Mouse (Mus musculus): ENCODE results near the gene Gm13889. TPM values are rescaled to one million over a fixed set of nuclear protein-coding genes. Genes with fewer than 3 reads are reported as not detected.

Gene Gm13889
- not detected for polyA plus RNA-seq (2014; fragmentation: Illumina TruSeq; extraction: RNeasy Lipid Tissue Mini Kit (QIAGEN cat#74804))

DNA sequence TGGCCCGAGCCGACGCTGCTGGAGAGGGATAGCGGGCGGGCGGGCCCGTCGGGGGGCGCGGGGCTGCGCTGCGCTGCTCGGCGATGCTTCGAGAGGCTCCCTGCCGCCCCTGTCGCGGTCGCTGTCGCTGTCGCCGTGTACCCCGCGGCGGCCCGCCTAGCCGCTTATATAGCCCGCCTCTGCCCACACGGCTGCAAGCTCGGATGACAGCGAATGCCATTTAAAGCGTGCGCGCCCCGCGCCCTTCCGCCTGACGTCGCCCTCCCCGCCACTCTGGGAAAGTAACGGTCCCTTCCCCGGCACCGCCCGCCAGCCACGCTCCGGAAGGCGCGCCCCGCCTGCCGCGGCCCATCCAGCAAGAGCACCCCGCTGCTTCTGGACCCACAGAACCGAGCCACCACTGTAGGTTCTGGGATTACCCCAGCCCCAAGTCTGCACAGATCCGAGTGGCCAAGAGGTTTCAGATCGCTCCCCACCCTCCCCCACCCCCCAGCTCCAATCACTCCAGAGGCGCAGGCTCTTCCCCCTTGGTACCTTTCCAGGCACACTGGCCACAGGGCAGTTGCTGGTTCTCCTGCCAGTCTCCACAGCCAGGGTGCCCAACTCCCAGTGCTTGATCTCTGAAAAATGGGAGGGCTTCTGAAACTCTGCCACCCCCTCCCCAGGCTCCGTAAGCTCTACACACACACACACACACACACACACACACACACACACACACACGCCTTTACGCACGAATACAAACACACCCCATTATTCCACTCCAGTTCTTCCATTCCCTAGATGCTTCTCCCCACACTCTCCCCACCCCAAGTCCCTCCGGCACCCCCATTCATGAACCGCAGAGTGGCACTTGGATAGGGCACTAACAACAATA, at the start of gene Gm13889:
TSS of gene Gm13889 (minus strand) at position 294 of the 877 bp plus-strand sequence.

DNA sequence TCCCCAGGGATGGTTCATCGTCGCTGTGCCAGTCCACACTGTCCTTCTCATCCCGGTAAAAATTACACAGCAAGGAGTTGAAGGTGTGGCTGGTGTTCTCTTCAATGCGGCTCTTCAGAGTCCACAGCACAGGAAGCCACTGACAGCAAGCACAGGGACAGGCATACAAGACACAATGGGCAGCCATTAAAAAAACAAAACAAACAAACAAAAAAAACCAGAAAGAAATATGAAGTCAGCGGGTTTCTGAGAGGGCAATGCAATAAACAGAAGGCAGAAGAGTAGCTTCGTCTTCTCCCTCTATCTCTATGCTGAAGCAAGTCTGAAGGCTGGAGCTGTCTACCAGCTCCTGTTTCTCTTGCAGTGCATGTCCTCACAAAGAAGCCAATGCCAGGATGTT, 39.3 kb upstream of the Gm13889 start, which contains the start of gene Gm27027:
TSS of gene Gm27027 (minus strand) at position 101 of the 400 bp plus-strand sequence.

Other genes starting within 250 kb of the Gm13889 start
- gene Ext2, start 134.6 kb downstream of the Gm13889 start, polyA plus RNA-seq (2014; fragmentation: Illumina TruSeq; extraction: RNeasy Lipid Tissue Mini Kit (QIAGEN cat#74804)), result 62.0 TPM
- gene Accs, start 107.3 kb downstream of the Gm13889 start, polyA plus RNA-seq (2014; fragmentation: Illumina TruSeq; extraction: RNeasy Lipid Tissue Mini Kit (QIAGEN cat#74804)), result 6.1 TPM
- 7.8 TPM for gene Accsl, start 88.0 kb downstream of the Gm13889 start, polyA plus RNA-seq (2014; fragmentation: Illumina TruSeq; extraction: RNeasy Lipid Tissue Mini Kit (QIAGEN cat#74804))
- not detected for gene Gm27027, start 39.2 kb upstream of the Gm13889 start, polyA plus RNA-seq (2014; fragmentation: Illumina TruSeq; extraction: RNeasy Lipid Tissue Mini Kit (QIAGEN cat#74804))
- 10.8 TPM for gene Alkbh3, start 53.6 kb upstream of the Gm13889 start, polyA plus RNA-seq (2014; fragmentation: Illumina TruSeq; extraction: RNeasy Lipid Tissue Mini Kit (QIAGEN cat#74804))
- 223 TPM for gene Hsd17b12, start 200.8 kb upstream of the Gm13889 start, polyA plus RNA-seq (2014; fragmentation: Illumina TruSeq; extraction: RNeasy Lipid Tissue Mini Kit (QIAGEN cat#74804))

All from ovary, adult 10 weeks (tissue).